Mouse (Mus musculus) small intestine, adult 2 months (tissue): Measurements from ENCODE around the gene Nrg3.

Experiments
- CTCF ChIP-seq: fragments of 200-500 bp; IDR thresholded peaks from 2 replicates; pipeline ENCODE4 v1.5.1; 2012; ENCODE audit warnings: low read depth, mild to moderate bottlenecking, control low read depth, inconsistent platforms, low read length, moderate library complexity, mixed read lengths; ENCODE audit not compliant: insufficient replicate concordance, insufficient read length; ENCODE audit errors: extremely low read depth
- POLR2A ChIP-seq: fragments of 200-500 bp; IDR thresholded peaks from 2 replicates; pipeline ENCODE4 v1.6.1; 2012; ENCODE audit warnings: low read depth, mild to moderate bottlenecking, control low read depth, inconsistent platforms, low read length, moderate library complexity

DNA sequence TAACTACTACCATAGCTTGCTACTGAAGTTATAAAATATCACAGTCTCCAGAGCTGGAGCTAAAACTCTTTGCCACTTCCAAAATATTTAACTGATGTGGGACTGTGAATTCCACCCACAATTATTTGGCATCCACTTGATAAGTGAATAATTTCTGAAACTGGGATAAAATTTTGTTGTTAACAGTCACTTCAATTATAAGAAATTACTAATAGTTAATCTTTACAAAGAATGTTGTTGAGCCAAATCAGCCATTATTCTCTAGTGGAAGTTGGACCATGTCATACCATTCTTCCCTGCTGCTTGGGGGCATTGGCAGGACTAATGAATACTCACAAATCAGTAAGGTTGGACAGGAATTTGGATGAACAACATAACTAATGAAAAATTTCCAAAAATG, 158.8 kb downstream of the Nrg3 start:
- no peak for TF ChIP-seq CTCF
- TF ChIP-seq POLR2A: no peak
